Mouse (Mus musculus) neural tube, embryonic 14.5 days (tissue): ENCODE data around the gene Gm20388. TPM values are rescaled to one million over a fixed set of nuclear protein-coding genes. Genes with fewer than 3 reads are reported as not detected.

ENCODE experiments used
- ATAC-seq: fragments of 200-750 bp; cut with Nextera tagmentation; 2 replicates; pipeline ENCODE4 v1.8.0; 2017; ENCODE audit warnings: low read depth, mild to moderate bottlenecking, moderate TSS enrichment, moderate library complexity
- H3K27ac ChIP-seq: fragments of 300-500 bp; sonication (generic); 2 replicates; pipeline ENCODE4 v1.5.1; 2014; ENCODE audit warnings: low read depth, mild to moderate bottlenecking, control low read depth, low read length, moderate library complexity, mixed read lengths
- H3K27me3 ChIP-seq: fragments of 300-500 bp; sonication (generic); 2 replicates; pipeline ENCODE4 v1.6.1; 2014; ENCODE audit warnings: low read length; ENCODE audit not compliant: control insufficient read depth, insufficient read depth
- H3K36me3 ChIP-seq: fragments of 300-500 bp; sonication (generic); 2 replicates; pipeline ENCODE4 v1.6.1; 2014; ENCODE audit warnings: low read length, mixed read lengths; ENCODE audit not compliant: control insufficient read depth, insufficient read depth
- H3K4me1 ChIP-seq: fragments of 300-500 bp; sonication (generic); 2 replicates; pipeline ENCODE4 v1.6.1; 2014; ENCODE audit warnings: low read length; ENCODE audit not compliant: control insufficient read depth, insufficient read depth
- H3K4me2 ChIP-seq: fragments of 300-500 bp; sonication (generic); 2 replicates; pipeline ENCODE4 v1.6.1; 2014; ENCODE audit warnings: mild to moderate bottlenecking, low read depth, low read length, control low read depth
- H3K4me3 ChIP-seq: fragments of 300-500 bp; sonication (generic); 2 replicates; pipeline ENCODE4 v1.5.1; 2014; ENCODE audit warnings: low read depth, low read length, control low read depth, mixed read lengths
- H3K9ac ChIP-seq: fragments of 300-500 bp; sonication (generic); replicated peaks from 2 replicates; pipeline ENCODE4 v1.6.1; 2014; ENCODE audit warnings: low read depth, mild to moderate bottlenecking, control low read depth, low read length, mixed read lengths
- H3K9me3 ChIP-seq: fragments of 300-500 bp; sonication (generic); 2 replicates; pipeline ENCODE4 v1.6.1; 2016; ENCODE audit warnings: low read length; ENCODE audit not compliant: control insufficient read depth
- WGBS: fragments of 180-500 bp; shearing (Covaris S2); extraction: QIAGEN DNeasy Blood & Tissue Kit; methylation state at CpG from one replicate; pipeline ENCODE4 v1.1.7; 2014; 5-methylcytosine and 5-hydroxymethylcytosine counted together
- polyA plus RNA-seq: library from polyadenylated mRNA; unstranded; fragments of >200 nt; fragmentation: Nextera tagmentation; extraction: Ambion mirVana; gene quantifications from 2 replicates; pipeline ENCODE4 v1.2.1, GENCODE M21; 2014

The Gm20388 gene
- polyA plus RNA-seq, 1 experiment from 2014 or later: 10.3 TPM

DNA sequence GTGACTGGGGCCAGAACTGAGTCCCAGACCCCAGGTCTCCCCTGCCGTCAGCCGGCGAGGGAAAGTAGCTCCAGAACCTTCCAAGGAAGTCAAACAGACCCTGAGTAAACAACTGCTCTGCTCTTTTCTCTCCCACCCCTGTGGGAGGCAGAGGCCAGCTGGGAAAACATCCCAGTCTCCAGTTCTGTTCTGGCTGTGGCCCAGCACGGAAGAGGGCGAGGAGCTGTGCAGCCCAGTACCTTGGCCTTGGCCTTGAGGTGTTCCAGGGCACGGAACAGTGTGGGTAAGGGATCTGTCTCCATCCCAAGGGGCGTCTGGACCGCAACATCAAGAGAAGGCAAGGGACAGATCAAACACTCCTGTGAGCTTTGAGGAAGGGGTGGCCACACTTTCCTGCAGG, 2011.5 kb downstream of the Gm20388 start:
- 69% methylated on average over 8 of the region's 8 CpGs for WGBS
- H3K4me1 ChIP-seq: no peaks in the 10 kb centered on the region; the same call in 1 of the 2 replicates
- no peak for ATAC-seq
- H3K9ac ChIP-seq: no peak overlapping the region
- no peak overlapping the region for H3K27ac ChIP-seq
- no peaks in the 10 kb centered on the region for H3K27me3 ChIP-seq
- no peak overlapping the region for H3K4me3 ChIP-seq
- H3K36me3 ChIP-seq: no peaks in the 10 kb centered on the region
- H3K9me3 ChIP-seq: no peaks in the 10 kb centered on the region
- no peak overlapping the region for H3K4me2 ChIP-seq

DNA sequence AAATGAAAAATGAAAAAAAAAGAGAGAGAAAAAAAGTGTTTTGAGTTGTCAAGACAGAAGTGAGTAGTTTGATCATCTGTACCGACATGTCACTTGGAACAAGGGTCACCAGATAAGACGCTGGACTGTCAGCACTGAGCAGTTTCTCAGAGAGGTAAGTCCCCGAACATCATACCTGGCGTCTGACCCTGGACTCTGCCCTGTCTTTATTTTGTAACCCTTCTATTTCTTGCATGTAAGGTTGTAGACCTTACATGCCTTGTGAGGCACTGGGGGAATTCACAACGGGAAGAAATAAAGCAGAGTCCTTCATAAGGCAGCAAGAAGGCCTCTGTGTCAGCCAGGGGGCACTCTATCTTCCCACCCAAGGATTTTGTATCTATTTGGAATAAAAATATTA, 2014.0 kb downstream of the Gm20388 start:
- ATAC-seq: no peak
- Histone ChIP-seq H3K9ac (no peak overlapping the region), H3K4me1 (no peaks in the 10 kb centered on the region; the same call in 1 of the 2 replicates), H3K9me3 (no peaks in the 10 kb centered on the region), H3K4me3 (no peak overlapping the region), H3K4me2 (no peak overlapping the region), H3K36me3 (no peaks in the 10 kb centered on the region), H3K27me3 (no peaks in the 10 kb centered on the region), H3K27ac (no peak overlapping the region)
- 92% methylated on average over 5 of the region's 5 CpGs for WGBS

DNA sequence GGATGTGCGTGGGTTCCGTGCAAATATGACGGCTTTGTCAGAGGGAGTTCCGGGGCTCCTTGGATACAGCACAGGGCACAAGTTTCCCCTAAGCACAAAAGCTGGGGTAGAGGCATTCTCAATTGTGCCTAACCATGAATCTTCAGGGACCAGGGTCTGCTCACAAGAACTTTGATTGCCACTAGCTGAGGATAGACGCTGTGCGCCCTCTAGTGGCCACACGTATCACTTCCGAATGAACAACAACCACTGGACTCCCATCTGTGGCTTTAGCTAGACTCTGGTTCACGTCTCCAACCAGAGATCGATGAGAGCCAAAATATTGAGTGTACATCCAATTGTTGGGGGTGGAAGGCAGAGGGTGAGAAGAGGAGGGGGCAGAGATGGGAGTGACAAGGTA, 2015.0 kb downstream of the Gm20388 start:
- no peaks in the 10 kb centered on the region for H3K36me3 ChIP-seq
- 30% methylated on average over 10 of the region's 10 CpGs for WGBS
- no peaks in the 10 kb centered on the region for H3K4me1 ChIP-seq
- no peak overlapping the region for H3K9ac ChIP-seq
- H3K27ac ChIP-seq: no peak overlapping the region
- H3K4me2 ChIP-seq: no peak overlapping the region
- peak; percentile 46; the same call in 1 of the 2 replicates for ATAC-seq
- H3K27me3 ChIP-seq: no peaks in the 10 kb centered on the region
- no peaks in the 10 kb centered on the region for H3K9me3 ChIP-seq
- no peak overlapping the region for H3K4me3 ChIP-seq

DNA sequence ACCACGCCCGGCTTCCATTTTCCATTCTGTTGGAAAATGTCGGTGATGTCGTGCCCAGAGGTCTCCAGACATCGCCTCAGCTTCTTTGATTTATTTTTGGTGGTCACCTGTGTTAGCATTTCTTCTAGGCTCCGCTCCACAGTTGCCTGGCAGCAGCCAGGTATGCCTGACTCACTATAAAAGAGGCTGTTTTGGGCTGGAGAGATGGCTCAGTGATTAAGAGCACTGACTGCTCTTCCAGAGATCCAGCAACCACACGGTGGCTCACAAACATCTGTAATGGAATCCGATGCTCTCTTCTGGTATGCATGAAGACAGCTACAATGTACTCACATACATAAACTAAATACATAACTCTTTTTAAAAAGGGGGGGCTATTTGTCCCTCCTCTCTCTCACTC, 2015.6 kb downstream of the Gm20388 start:
- 69% methylated on average over 8 of the region's 8 CpGs for WGBS
- Histone ChIP-seq H3K4me2 (no peak overlapping the region), H3K27ac (no peak overlapping the region), H3K27me3 (no peaks in the 10 kb centered on the region), H3K4me1 (no peaks in the 10 kb centered on the region), H3K36me3 (no peaks in the 10 kb centered on the region), H3K9ac (no peak overlapping the region), H3K4me3 (no peak overlapping the region), H3K9me3 (no peaks in the 10 kb centered on the region)
- ATAC-seq: no peak

DNA sequence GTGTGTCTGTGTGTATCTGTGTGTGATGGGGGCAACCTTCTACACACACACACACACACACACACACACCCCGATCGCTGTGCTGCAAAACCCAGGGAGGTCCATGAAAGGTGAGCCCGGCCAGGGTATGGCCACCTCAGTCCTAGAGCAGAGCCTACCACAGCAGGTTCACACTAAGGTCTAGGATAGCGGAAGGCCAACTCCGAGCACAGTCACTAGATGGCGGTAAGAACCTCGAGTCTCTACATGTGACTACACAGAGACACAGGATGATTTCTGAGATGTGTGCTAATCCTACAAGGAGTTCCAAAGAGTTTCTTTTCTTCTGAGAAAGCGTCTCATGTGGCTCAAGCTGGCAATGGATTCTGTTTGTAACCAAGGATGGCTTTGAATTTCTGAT, 2016.7 kb downstream of the Gm20388 start:
- Histone ChIP-seq H3K4me1 (no peaks in the 10 kb centered on the region), H3K9me3 (no peaks in the 10 kb centered on the region), H3K27ac (no peak overlapping the region), H3K4me3 (no peak overlapping the region), H3K27me3 (no peaks in the 10 kb centered on the region), H3K9ac (no peak overlapping the region), H3K36me3 (no peaks in the 10 kb centered on the region), H3K4me2 (no peak overlapping the region)
- 51% methylated on average over 8 of the region's 8 CpGs for WGBS
- ATAC-seq: 0 out of 2 replicates have a peak, but pooled peaks have one; percentile 69

DNA sequence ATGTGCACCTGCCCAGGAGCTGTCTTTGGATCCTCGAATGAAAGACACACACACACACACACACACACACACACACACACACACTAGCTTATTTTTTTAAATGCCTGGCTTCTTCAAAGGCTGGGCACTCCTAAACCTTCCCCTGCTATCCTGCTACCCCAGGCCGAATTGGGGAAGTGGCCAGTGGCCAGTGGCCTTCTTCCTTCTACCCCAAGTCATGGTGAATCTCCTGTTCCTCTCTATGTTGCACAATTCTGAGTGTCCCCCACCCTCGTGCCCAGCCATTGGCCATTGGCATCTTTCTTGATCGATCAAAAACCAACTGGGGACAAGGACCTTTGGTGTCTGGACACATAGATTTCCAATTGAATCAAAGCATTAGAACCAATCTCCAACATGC, 2019.4 kb downstream of the Gm20388 start:
- H3K9ac ChIP-seq: no peak overlapping the region
- 78% methylated on average over 4 of the region's 4 CpGs for WGBS
- H3K36me3 ChIP-seq: no peaks in the 10 kb centered on the region
- H3K4me2 ChIP-seq: no peak overlapping the region
- no peaks in the 10 kb centered on the region for H3K9me3 ChIP-seq
- no peak overlapping the region for H3K4me3 ChIP-seq
- H3K27ac ChIP-seq: no peak overlapping the region
- no peak for ATAC-seq
- H3K27me3 ChIP-seq: no peaks in the 10 kb centered on the region
- H3K4me1 ChIP-seq: no peaks in the 10 kb centered on the region; the same call in 1 of the 2 replicates

DNA sequence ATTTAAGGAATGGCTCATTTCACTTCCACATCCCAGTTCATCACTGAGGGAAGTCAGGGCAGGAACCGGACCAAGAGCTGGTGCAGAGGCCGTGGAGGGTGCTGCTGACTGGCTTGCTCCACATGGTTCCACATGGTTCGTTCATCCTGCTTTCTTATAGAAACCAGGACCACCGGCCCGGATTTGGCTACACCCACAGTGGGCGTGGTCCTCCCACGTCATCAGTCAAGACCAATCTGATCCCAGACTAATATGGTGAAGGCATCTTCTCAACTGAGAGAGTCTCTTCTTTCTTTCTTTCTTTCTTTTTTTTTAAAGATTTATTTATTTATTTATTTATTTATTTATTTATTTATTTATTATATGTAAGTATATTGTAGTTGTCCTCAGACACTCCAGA, 2020.9 kb downstream of the Gm20388 start:
- Histone ChIP-seq H3K27ac (no peak overlapping the region), H3K36me3 (no peaks in the 10 kb centered on the region), H3K9me3 (no peaks in the 10 kb centered on the region), H3K9ac (no peak overlapping the region), H3K4me3 (no peak overlapping the region), H3K27me3 (no peaks in the 10 kb centered on the region), H3K4me1 (peaks cover 5% of the 10 kb centered on the region; the same call in 1 of the 2 replicates), H3K4me2 (no peak overlapping the region)
- no peak for ATAC-seq
- WGBS: 84% methylated on average over 7 of the region's 7 CpGs

DNA sequence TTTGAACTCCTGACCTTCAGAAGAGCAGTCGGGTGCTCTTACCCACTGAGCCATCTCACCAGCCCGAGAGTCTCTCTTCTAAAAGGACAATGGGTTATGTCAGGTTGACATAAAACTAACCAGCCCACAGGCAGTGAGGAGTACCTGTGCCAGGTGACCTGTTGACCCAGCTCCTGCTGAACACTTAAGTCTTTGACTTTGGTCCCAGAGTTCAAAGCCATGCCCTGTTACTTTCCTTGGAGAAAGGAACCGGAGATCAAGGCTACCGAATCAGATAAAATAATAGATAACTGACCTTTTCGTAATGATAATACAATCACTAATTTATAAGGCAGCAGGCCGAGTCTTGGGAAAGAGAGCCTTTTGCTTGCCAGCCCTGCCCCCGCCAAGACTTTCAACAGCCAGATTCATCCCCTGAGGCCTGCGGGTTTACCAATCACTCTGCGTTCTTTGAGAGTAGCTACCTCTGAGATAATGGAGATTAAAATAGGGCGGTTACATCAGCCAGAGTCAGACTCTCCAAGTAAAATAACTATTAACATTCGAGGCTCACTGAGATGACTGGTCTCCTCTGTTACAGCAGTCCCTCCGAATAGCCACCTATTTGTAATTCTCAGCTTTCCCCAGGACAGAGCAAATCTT, 2021.5 kb downstream of the Gm20388 start:
- Histone ChIP-seq H3K27ac (no peak overlapping the region), H3K27me3 (no peaks in the 10 kb centered on the region), H3K9ac (no peak overlapping the region), H3K4me2 (no peak overlapping the region), H3K4me1 (peaks cover 5% of the 10 kb centered on the region; the same call in 1 of the 2 replicates), H3K9me3 (no peaks in the 10 kb centered on the region), H3K4me3 (no peak overlapping the region), H3K36me3 (no peaks in the 10 kb centered on the region)
- no peak for ATAC-seq
- 73% methylated on average over 12 of the region's 12 CpGs for WGBS

DNA sequence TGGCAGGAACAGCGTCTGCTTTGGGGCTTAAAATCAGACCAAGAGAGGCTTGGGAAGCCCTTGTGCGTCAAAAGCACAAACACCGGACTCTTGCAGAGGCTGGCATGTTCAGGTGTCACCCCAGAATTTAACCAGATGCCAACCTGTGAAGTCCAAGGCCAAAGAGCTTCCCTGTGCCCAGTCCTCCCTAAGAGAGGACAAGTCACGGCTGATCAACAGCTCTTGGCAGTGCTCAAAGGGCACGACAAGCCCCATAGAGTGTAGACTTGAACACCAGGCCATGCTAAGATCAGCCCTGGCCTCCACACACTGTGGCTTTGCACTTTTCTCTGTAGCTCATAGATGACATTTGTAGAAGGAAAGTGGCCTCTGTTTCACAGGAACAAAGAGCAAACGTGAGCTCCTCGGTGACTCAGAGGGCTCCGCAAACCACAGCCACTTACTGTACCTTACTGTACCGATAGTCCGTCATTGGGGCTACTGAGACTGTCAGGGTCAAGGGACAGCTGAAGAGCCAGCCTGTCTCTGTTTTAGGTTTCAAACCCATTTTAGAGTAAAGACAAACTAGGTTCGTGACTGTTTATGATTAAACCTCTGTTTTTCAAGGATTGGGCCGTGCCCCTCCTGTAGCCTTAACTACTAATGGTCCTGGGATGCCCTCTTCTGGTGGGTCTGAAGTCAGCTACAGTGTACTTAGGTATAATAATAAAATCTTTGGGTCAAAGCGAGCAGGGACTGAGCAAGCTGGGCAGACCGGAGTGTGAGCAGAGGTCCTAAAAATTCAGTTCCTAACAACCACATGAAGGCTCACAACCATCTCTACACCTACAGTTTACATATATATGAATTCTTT, 2022.3 kb downstream of the Gm20388 start:
- Histone ChIP-seq H3K9ac (no peak overlapping the region), H3K27ac (no peak overlapping the region), H3K4me2 (no peak overlapping the region), H3K27me3 (no peaks in the 10 kb centered on the region), H3K4me3 (no peak overlapping the region), H3K4me1 (peaks cover 5% of the 10 kb centered on the region; the same call in 1 of the 2 replicates), H3K36me3 (no peaks in the 10 kb centered on the region), H3K9me3 (no peaks in the 10 kb centered on the region)
- no peak for ATAC-seq
- WGBS: 88% methylated on average over 14 of the region's 14 CpGs
